Mouse (Mus musculus) spleen, adult 2 months (tissue): ENCODE measurements at regions not wholly inside any gene's neighbourhood (a gene's known extent, or its start where the extent isn't known, plus 50 kb on each side); places are given as distances from the start of the nearest gene placed in this dataset.

ENCODE experiments used
- CTCF ChIP-seq: fragments of 200-500 bp; IDR thresholded peaks from 2 replicates; pipeline ENCODE4 v1.5.1; 2011; ENCODE audit warnings: mild to moderate bottlenecking, inconsistent platforms; ENCODE audit not compliant: insufficient read depth, insufficient read length, insufficient replicate concordance; ENCODE audit errors: extremely low read depth
- POLR2A ChIP-seq: fragments of 200-500 bp; IDR thresholded peaks from 2 replicates; pipeline ENCODE4 v1.6.1; 2011; ENCODE audit warnings: low read depth, low read length, inconsistent platforms

GRCm38 (mm10) chr7:135961026-135961425 lies 244.9 kb upstream of the Mki67 start:
- no peak for TF ChIP-seq CTCF
- TF ChIP-seq POLR2A, result no peak
